In the genomic region with DNA sequence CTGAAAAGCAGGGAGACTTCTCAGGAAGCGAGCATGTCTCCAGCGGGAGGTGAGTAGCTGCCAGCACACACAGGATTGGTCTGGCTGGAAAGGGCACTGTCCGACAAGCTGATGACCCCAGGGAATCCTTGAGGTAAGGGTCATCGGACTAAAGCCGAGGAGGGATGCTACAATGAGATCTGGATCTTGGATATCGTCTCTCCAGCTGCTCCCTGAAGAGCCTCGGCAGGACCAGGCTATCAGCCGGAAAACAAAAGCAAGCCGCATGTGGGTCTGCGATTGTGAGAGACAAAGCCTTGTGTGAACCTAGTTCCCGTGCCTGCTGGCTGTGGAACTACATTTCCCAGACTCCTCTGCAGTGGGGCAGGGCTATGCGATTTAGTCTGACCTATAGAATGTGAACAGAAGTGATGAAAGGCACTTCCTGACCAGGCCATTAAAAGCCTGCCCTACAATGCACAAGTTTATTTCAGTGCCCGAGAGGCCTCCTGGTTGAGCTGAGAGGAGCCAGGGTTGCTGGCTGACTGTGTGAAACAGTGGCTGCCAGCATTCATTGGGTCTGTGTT, we compare ENCODE assay signal across 7 mouse cellular contexts.
DNase-seq lines count a peak whose midpoint lies in the region; ATAC-seq lines count a peak whose summit lies in the region.

No protein-coding gene starts in this region.

- H3K4me2 ChIP-seq in limb, embryonic 13.5 days (replicated peaks) = peak overlapping the region; percentile 76
- peak overlapping the region; percentile 57 for H3K4me2 ChIP-seq in midbrain, embryonic 15.5 days

- H3K27ac ChIP-seq in limb, embryonic 13.5 days = peak overlapping the region; percentile 78
- H3K27ac ChIP-seq in midbrain, embryonic 15.5 days = peak overlapping the region; percentile 86

- H3K4me1 ChIP-seq in limb, embryonic 13.5 days = peaks cover 19% of the 10 kb centered on the region
- H3K4me1 ChIP-seq in midbrain, embryonic 15.5 days = peaks cover 17% of the 10 kb centered on the region

- no peaks in the 10 kb centered on the region for H3K27me3 ChIP-seq in limb, embryonic 13.5 days
- H3K27me3 ChIP-seq in midbrain, embryonic 15.5 days (replicated peaks) = no peaks in the 10 kb centered on the region

- peak overlapping the region; percentile 44 for H3K4me3 ChIP-seq in limb, embryonic 13.5 days
- peak overlapping the region; percentile 32 for H3K4me3 ChIP-seq in midbrain, embryonic 15.5 days

- ATAC-seq in limb, embryonic 13.5 days (ENCODE audit: low FRiP score, low read depth) = peak; percentile 93
- peak; percentile 98 for ATAC-seq in midbrain, embryonic 15.5 days (replicated peaks)

- under 1% methylated on average over 13 of the region's 13 CpGs for WGBS in limb, embryonic 13.5 days
- 1% methylated on average over 13 of the region's 13 CpGs for WGBS in midbrain, embryonic 15.5 days

- no peaks in the 10 kb centered on the region for H3K36me3 ChIP-seq in limb, embryonic 13.5 days
- no peaks in the 10 kb centered on the region for H3K36me3 ChIP-seq in midbrain, embryonic 15.5 days (replicated peaks)

- H3K9ac ChIP-seq in limb, embryonic 13.5 days = peak overlapping the region; percentile 72
- H3K9ac ChIP-seq in midbrain, embryonic 15.5 days = peak overlapping the region; percentile 48

- peak; percentile 77 for DNase-seq in T-cell, adult 2 months (ENCODE audit: low spot score)
- DNase-seq in cerebellum, postnatal 25 days = peak; percentile 46 to 61
- DNase-seq in gastrocnemius, postnatal 25 days = peak; percentile 53
- DNase-seq in kidney, adult 9 months = peak; percentile 78
- peak; percentile 79 to 80 for DNase-seq in spleen, postnatal 36 days (ENCODE audit: low spot score in 2 of 2)

- H3K9me3 ChIP-seq in limb, embryonic 13.5 days = no peaks in the 10 kb centered on the region
- H3K9me3 ChIP-seq in midbrain, embryonic 15.5 days = no peaks in the 10 kb centered on the region

Comparison
In these comparisons a context has a peak if more than half of its experiments do, and no peak if none do; other contexts are left out.
1. Peak in every context shown above with its lines: DNase-seq, ATAC-seq, H3K4me3 ChIP-seq and H3K27ac ChIP-seq.